Mouse (Mus musculus) forebrain, embryonic 11.5 days (tissue): ENCODE data around the gene Bud31. TPM values are rescaled to one million over a fixed set of nuclear protein-coding genes. Genes with fewer than 3 reads are reported as not detected.
"Not testable (repeated sequence)": the region's sequence is repeated elsewhere in the genome, so short reads cannot be mapped to it uniquely, and the experiment has no call there.

Source experiments
- ATAC-seq: fragments of 200-750 bp; cut with Nextera tagmentation; replicated peaks from 2 replicates; pipeline ENCODE4 v1.8.0; 2017; ENCODE audit warnings: moderate TSS enrichment; ENCODE audit not compliant: low FRiP score
- DNase-seq: peaks from one replicate; pipeline ENCODE4 v3.0.0-alpha.2; 2017; ENCODE audit warnings: low spot score
- H3K27ac ChIP-seq: fragments of 300-500 bp; sonication (generic); 2 replicates; pipeline ENCODE4 v1.5.1; 2014; ENCODE audit warnings: low read depth, low read length
- H3K27me3 ChIP-seq: fragments of 300-500 bp; sonication (generic); 2 replicates; pipeline ENCODE4 v1.6.1; 2014; ENCODE audit warnings: mild to moderate bottlenecking, low read length, mixed read lengths; ENCODE audit not compliant: control insufficient read depth, insufficient read depth
- H3K36me3 ChIP-seq: fragments of 300-500 bp; sonication (generic); 2 replicates; pipeline ENCODE4 v1.6.1; 2014; ENCODE audit warnings: mild to moderate bottlenecking, low read length, moderate library complexity, mixed read lengths; ENCODE audit not compliant: control insufficient read depth, insufficient read depth
- H3K4me1 ChIP-seq: fragments of 300-500 bp; sonication (generic); replicated peaks from 2 replicates; pipeline ENCODE4 v1.6.1; 2014; ENCODE audit warnings: low read length, mixed read lengths; ENCODE audit not compliant: control insufficient read depth, insufficient read depth
- H3K4me2 ChIP-seq: fragments of 300-500 bp; sonication (generic); 2 replicates; pipeline ENCODE4 v1.6.1; 2014; ENCODE audit warnings: low read depth, mild to moderate bottlenecking, low read length, moderate library complexity, mixed read lengths; ENCODE audit not compliant: severe bottlenecking
- H3K4me3 ChIP-seq: fragments of 300-500 bp; sonication (generic); 2 replicates; pipeline ENCODE4 v1.5.1; 2014; ENCODE audit warnings: low read depth, low read length
- H3K9ac ChIP-seq: fragments of 300-500 bp; sonication (generic); 2 replicates; pipeline ENCODE4 v1.6.1; 2014; ENCODE audit warnings: low read length
- H3K9me3 ChIP-seq: fragments of 300-500 bp; sonication (generic); 2 replicates; pipeline ENCODE4 v1.6.1; 2016; ENCODE audit warnings: low read length, mixed read lengths; ENCODE audit not compliant: control insufficient read depth
- WGBS: fragments of 180-500 bp; shearing (Covaris S2); extraction: QIAGEN DNeasy Blood & Tissue Kit; methylation state at CpG from one replicate; pipeline ENCODE4 v1.1.7; 2014; 5-methylcytosine and 5-hydroxymethylcytosine counted together
- polyA plus RNA-seq: library from polyadenylated mRNA; unstranded; fragments of >200 nt; fragmentation: Nextera tagmentation; extraction: Ambion mirVana; gene quantifications from 2 replicates; pipeline ENCODE4 v1.2.1, GENCODE M21; 2014

The Bud31 gene
- polyA plus RNA-seq, 1 experiment from 2014 or later, result 253 TPM

GRCm38 (mm10) chr5:145118005-145118404 lies 22.2 kb upstream of the Bud31 start:
- no peak overlapping the region for H3K9ac ChIP-seq
- DNase-seq (no peak), ATAC-seq (no peak)
- no peaks in the 10 kb centered on the region for H3K9me3 ChIP-seq
- 72% methylated on average over 6 of the region's 6 CpGs for WGBS
- H3K4me1 ChIP-seq, result 0 out of 2 replicates have a peak, but pooled peaks cover 4% of the 10 kb centered on the region
- peaks cover 9% of the 10 kb centered on the region; the same call in 1 of the 2 replicates for H3K27me3 ChIP-seq
- no peak overlapping the region for H3K4me2 ChIP-seq
- no peaks in the 10 kb centered on the region for H3K36me3 ChIP-seq
- no peak overlapping the region for H3K4me3 ChIP-seq
- H3K27ac ChIP-seq, result no peak overlapping the region

DNA sequence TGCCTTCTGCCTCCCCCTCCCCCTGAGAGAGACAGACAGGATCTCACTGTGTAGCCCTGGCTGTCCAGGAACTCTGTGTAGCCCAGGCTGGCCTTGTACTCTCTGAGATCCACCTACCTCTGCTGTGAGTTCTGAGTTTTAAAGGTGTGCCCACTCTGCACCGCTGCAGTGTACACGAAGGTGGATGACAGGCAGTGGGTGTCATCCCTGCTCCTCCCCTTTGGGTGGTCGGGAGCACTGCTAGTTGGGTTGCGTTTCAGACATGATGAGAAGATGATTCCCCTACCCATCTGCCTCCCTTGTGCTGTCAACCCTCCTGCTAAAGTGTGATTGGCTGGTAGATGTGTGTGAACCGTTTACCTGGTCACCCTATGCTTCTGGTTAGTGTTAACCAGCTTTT lies 21.7 kb upstream of the Bud31 start:
- Histone ChIP-seq H3K9ac (no peak overlapping the region), H3K27ac (no peak overlapping the region), H3K4me2 (no peak overlapping the region), H3K4me1 (0 out of 2 replicates have a peak, but pooled peaks cover 4% of the 10 kb centered on the region), H3K36me3 (no peaks in the 10 kb centered on the region), H3K4me3 (no peak overlapping the region), H3K27me3 (peaks cover 9% of the 10 kb centered on the region; the same call in 1 of the 2 replicates), H3K9me3 (no peaks in the 10 kb centered on the region)
- no peak for ATAC-seq
- 88% methylated on average over 5 of the region's 5 CpGs for WGBS
- DNase-seq, result no peak

GRCm38 (mm10) chr5:145119385-145119784 lies 20.8 kb upstream of the Bud31 start:
- Histone ChIP-seq H3K9me3 (no peaks in the 10 kb centered on the region), H3K4me2 (no peak overlapping the region), H3K36me3 (peaks cover under 1% of the 10 kb centered on the region; the same call in 1 of the 2 replicates), H3K4me3 (no peak overlapping the region), H3K4me1 (0 out of 2 replicates have a peak, but pooled peaks cover 2% of the 10 kb centered on the region), H3K27ac (no peak overlapping the region), H3K27me3 (peaks cover 6% of the 10 kb centered on the region; the same call in 1 of the 2 replicates), H3K9ac (no peak overlapping the region)
- 93% methylated on average over 2 of the region's 2 CpGs for WGBS
- no peak for DNase-seq
- no peak for ATAC-seq

DNA sequence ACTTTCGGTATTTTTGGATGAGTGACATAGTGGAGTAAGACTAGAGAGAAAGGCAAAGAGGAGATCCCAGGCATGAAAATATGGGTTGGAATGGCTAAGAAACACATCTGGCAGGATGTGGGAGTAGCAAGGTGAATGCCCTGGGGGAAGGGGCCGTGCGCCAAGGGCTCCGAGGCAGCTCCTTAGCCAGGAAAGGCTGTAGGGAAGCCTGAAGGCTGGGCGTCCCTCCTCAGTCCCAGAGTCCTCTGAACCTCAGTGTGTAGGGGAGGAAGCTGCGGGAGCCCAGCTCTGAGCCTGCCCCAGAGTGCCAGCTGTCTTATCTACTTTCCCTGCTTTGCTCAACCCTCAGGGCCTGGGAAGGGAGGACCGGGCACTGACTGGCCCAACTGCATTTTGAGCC lies 19.2 kb upstream of the Bud31 start:
- WGBS, result 79% methylated on average over 7 of the region's 7 CpGs
- Histone ChIP-seq H3K36me3 (peaks cover 3% of the 10 kb centered on the region; the same call in 1 of the 2 replicates), H3K9me3 (no peaks in the 10 kb centered on the region), H3K4me3 (no peak overlapping the region), H3K4me1 (no peaks in the 10 kb centered on the region), H3K27ac (no peak overlapping the region), H3K9ac (no peak overlapping the region), H3K4me2 (no peak overlapping the region), H3K27me3 (no peaks in the 10 kb centered on the region)
- DNase-seq, result no peak
- ATAC-seq, result no peak

DNA sequence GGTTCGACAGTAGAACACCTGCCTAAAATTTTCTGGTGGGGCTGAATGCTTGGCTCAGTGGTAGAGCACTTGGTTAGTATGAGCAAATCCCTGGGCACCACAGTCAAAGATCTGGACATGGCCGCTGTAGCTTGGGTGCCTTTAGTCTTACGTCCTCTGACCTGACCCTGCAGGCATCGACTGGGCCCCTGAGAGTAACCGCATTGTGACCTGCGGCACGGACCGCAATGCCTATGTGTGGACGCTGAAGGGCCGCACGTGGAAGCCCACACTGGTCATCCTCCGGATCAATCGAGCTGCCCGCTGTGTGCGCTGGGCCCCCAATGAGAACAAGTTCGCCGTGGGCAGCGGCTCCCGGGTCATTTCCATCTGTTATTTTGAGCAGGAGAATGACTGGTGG lies 16.8 kb upstream of the Bud31 start:
- no peak for DNase-seq
- Histone ChIP-seq H3K4me1 (no peaks in the 10 kb centered on the region), H3K4me3 (no peak overlapping the region), H3K27me3 (no peaks in the 10 kb centered on the region), H3K9me3 (no peaks in the 10 kb centered on the region), H3K4me2 (no peak overlapping the region), H3K36me3 (peaks cover 3% of the 10 kb centered on the region; the same call in 1 of the 2 replicates), H3K9ac (no peak overlapping the region), H3K27ac (no peak overlapping the region)
- WGBS, result 96% methylated on average over 19 of the region's 19 CpGs
- no peak for ATAC-seq

GRCm38 (mm10) chr5:145126580-145126979 lies 13.6 kb upstream of the Bud31 start:
- DNase-seq, result no peak
- Histone ChIP-seq H3K9ac (no peak overlapping the region), H3K4me2 (no peak overlapping the region), H3K27me3 (no peaks in the 10 kb centered on the region), H3K9me3 (no peaks in the 10 kb centered on the region), H3K4me3 (no peak overlapping the region), H3K27ac (no peak overlapping the region), H3K4me1 (no peaks in the 10 kb centered on the region), H3K36me3 (peaks cover 12% of the 10 kb centered on the region)
- no peak for ATAC-seq
- WGBS, result 95% methylated on average over 9 of the region's 9 CpGs

- Histone ChIP-seq H3K36me3 (peaks cover 22% of the 10 kb centered on the region), H3K9me3 (no peaks in the 10 kb centered on the region), H3K27ac (no peak overlapping the region), H3K4me2 (no peak overlapping the region), H3K27me3 (no peaks in the 10 kb centered on the region), H3K9ac (no peak overlapping the region), H3K4me3 (no peak overlapping the region), H3K4me1 (no peaks in the 10 kb centered on the region)
- DNase-seq (no peak), ATAC-seq (no peak)
- 97% methylated on average over 4 of the region's 4 CpGs for WGBS
Observed at GRCm38 (mm10) chr5:145129124-145129523, 11.0 kb upstream of the Bud31 start.

DNA sequence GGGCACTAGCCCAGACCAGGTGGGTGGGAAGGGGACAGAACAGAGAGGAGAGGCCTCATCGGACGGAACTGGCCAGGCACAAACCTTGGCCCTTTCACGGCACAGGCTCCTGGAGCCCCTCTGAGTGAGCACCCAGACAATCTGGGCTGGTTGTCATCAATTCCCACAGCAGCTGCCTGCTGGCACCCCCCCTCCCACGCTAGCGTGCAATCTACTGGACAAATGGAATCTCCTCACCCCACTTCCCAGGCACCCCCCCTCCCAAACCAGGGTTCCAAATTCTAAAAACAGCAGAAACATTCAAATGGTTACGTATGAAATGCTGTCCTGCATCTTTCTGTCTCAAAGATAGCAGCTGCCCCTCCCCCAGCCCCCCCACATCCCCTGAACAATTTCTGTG lies 10.4 kb upstream of the Bud31 start:
- H3K9ac ChIP-seq, H3K27ac ChIP-seq, H3K9me3 ChIP-seq, H3K27me3 ChIP-seq, DNase-seq, H3K4me1 ChIP-seq, ATAC-seq, H3K4me2 ChIP-seq, H3K4me3 ChIP-seq: not testable (repeated sequence)
- WGBS, result 97% methylated on average over 6 of the region's 6 CpGs
- peaks cover 24% of the 10 kb centered on the region for H3K36me3 ChIP-seq

- H3K9me3 ChIP-seq, result no peaks in the 10 kb centered on the region
- no peaks in the 10 kb centered on the region for H3K4me1 ChIP-seq
- no peak overlapping the region for H3K9ac ChIP-seq
- H3K36me3 ChIP-seq, result peaks cover 24% of the 10 kb centered on the region
- WGBS, result 94% methylated on average over 11 of the region's 11 CpGs
- H3K27ac ChIP-seq, result no peak overlapping the region
- DNase-seq (no peak), ATAC-seq (no peak)
- H3K4me3 ChIP-seq, result no peak overlapping the region
- no peaks in the 10 kb centered on the region for H3K27me3 ChIP-seq
- no peak overlapping the region for H3K4me2 ChIP-seq
Observed at GRCm38 (mm10) chr5:145130191-145130590, 10.0 kb upstream of the Bud31 start.
